Mouse (Mus musculus) C2C12 (cell line): ENCODE measurements around the gene Tnip3. TPM values are rescaled to one million over a fixed set of nuclear protein-coding genes. Genes with fewer than 3 reads are reported as not detected.

Source experiments
- H3K27me3 ChIP-seq: one replicate; pipeline ENCODE4 v1.6.1; 2011; ENCODE audit not compliant: control insufficient read depth, insufficient read depth, insufficient read length
- H3K36me3 ChIP-seq: one replicate; pipeline ENCODE4 v1.6.1; 2011; ENCODE audit not compliant: control insufficient read depth, insufficient read depth
- H3K4me3 ChIP-seq: one replicate; pipeline ENCODE4 v1.5.1; 2011; ENCODE audit warnings: mild to moderate bottlenecking, control low read depth; ENCODE audit not compliant: poor library complexity, insufficient read depth, severe bottlenecking
- H3K79me2 ChIP-seq: one replicate; pipeline ENCODE4 v1.6.1; 2011; ENCODE audit not compliant: control insufficient read depth, insufficient read depth
- H3K79me3 ChIP-seq: one replicate; pipeline ENCODE4 v1.6.1; 2011; ENCODE audit warnings: low read depth, control low read depth
- H3ac ChIP-seq: one replicate; pipeline ENCODE3; 2011; ENCODE audit warnings: low read depth; ENCODE audit not compliant: control insufficient read depth, insufficient read length
- CEBPB ChIP-seq: IDR thresholded peaks from one replicate; pipeline ENCODE4 v1.6.1; 2011; ENCODE audit warnings: low read depth, mild to moderate bottlenecking, control low read depth, moderate library complexity
- CTCF ChIP-seq: IDR thresholded peaks from one replicate; pipeline ENCODE4 v1.5.1; 2011; ENCODE audit not compliant: control insufficient read depth, insufficient read depth, insufficient read length
- FOSL1 ChIP-seq: IDR thresholded peaks from one replicate; pipeline ENCODE4 v1.8.0; 2011; ENCODE audit warnings: mild to moderate bottlenecking, low read length; ENCODE audit not compliant: poor library complexity, insufficient read depth, severe bottlenecking
- MAX ChIP-seq: IDR thresholded peaks from one replicate; pipeline ENCODE4 v1.6.1; 2011; ENCODE audit warnings: mild to moderate bottlenecking, control low read depth
- MYOD1 ChIP-seq: IDR thresholded peaks from one replicate; pipeline ENCODE4 v1.6.1; 2011; ENCODE audit warnings: low read depth; ENCODE audit not compliant: control insufficient read depth, insufficient read length
- MYOG ChIP-seq: IDR thresholded peaks from one replicate; pipeline ENCODE4 v1.6.1; 2011; ENCODE audit not compliant: control insufficient read depth, insufficient read length; ENCODE audit errors: extremely low read depth
- USF1 ChIP-seq: IDR thresholded peaks from one replicate; pipeline ENCODE4 v1.6.1; 2011; ENCODE audit warnings: low read depth, mild to moderate bottlenecking, control low read depth, moderate library complexity
- polyA plus RNA-seq: library from polyadenylated mRNA; unstranded; fragments of >200 nt; fragmentation: generic; extraction: Trizol; gene quantifications from one replicate; pipeline ENCODE4 v1.2.1, GENCODE M21; 2012; ENCODE audit warnings: missing spikeins

The Tnip3 gene
- polyA plus RNA-seq, 1 experiment, result not detected

GRCm38 (mm10) chr6:65662050-65662449 lies 136.9 kb downstream of the Tnip3 start:
- no peaks in the 10 kb centered on the region for H3K27me3 ChIP-seq
- no peaks in the 10 kb centered on the region for H3K79me2 ChIP-seq
- no peak overlapping the region for H3ac ChIP-seq
- no peak overlapping the region for H3K4me3 ChIP-seq
- H3K79me3 ChIP-seq, result no peaks in the 10 kb centered on the region
- no peaks in the 10 kb centered on the region for H3K36me3 ChIP-seq
- TF ChIP-seq USF1 (no peak), MYOD1 (no peak), MAX (no peak), CEBPB (no peak)

- Histone ChIP-seq H3K79me3 (no peaks in the 10 kb centered on the region), H3K27me3 (no peaks in the 10 kb centered on the region), H3K4me3 (no peak overlapping the region), H3K79me2 (no peaks in the 10 kb centered on the region), H3K36me3 (no peaks in the 10 kb centered on the region), H3ac (no peak overlapping the region)
- TF ChIP-seq MYOD1 (no peak), MAX (no peak), MYOG (no peak), CEBPB (no peak), FOSL1 (no peak), USF1 (no peak), CTCF (no peak)
Observed at GRCm38 (mm10) chr6:65663990-65664389, 138.9 kb downstream of the Tnip3 start.

GRCm38 (mm10) chr6:65666295-65666694 lies 141.2 kb downstream of the Tnip3 start:
- Histone ChIP-seq H3K27me3 (peaks cover 9% of the 10 kb centered on the region), H3K79me2 (no peaks in the 10 kb centered on the region), H3K4me3 (no peak overlapping the region), H3K79me3 (no peaks in the 10 kb centered on the region), H3ac (no peak overlapping the region), H3K36me3 (no peaks in the 10 kb centered on the region)
- no peak for TF ChIP-seq CTCF
- TF ChIP-seq MYOD1, result no peak
- no peak for TF ChIP-seq CEBPB
- no peak for TF ChIP-seq USF1
- no peak for TF ChIP-seq MAX
- no peak for TF ChIP-seq MYOG
- TF ChIP-seq FOSL1, result no peak

GRCm38 (mm10) chr6:65669971-65670370 lies 144.9 kb downstream of the Tnip3 start:
- no peaks in the 10 kb centered on the region for H3K36me3 ChIP-seq
- H3ac ChIP-seq, result no peak overlapping the region
- no peak for TF ChIP-seq USF1
- no peak for TF ChIP-seq CEBPB
- TF ChIP-seq MAX, result no peak
- TF ChIP-seq CTCF, result no peak
- no peak for TF ChIP-seq MYOD1
- TF ChIP-seq FOSL1, result no peak
- no peak for TF ChIP-seq MYOG
- H3K4me3 ChIP-seq, result no peak overlapping the region
- no peaks in the 10 kb centered on the region for H3K79me3 ChIP-seq
- H3K79me2 ChIP-seq, result no peaks in the 10 kb centered on the region
- H3K27me3 ChIP-seq, result peaks cover 27% of the 10 kb centered on the region

- Histone ChIP-seq H3K27me3 (peaks cover 27% of the 10 kb centered on the region), H3K36me3 (no peaks in the 10 kb centered on the region), H3K79me3 (no peaks in the 10 kb centered on the region), H3K4me3 (no peak overlapping the region), H3ac (no peak overlapping the region), H3K79me2 (no peaks in the 10 kb centered on the region)
- TF ChIP-seq USF1 (no peak), CTCF (no peak), FOSL1 (no peak), CEBPB (no peak), MAX (no peak), MYOD1 (no peak), MYOG (no peak)
Observed at GRCm38 (mm10) chr6:65670981-65671411, 145.9 kb downstream of the Tnip3 start.

GRCm38 (mm10) chr6:65671451-65671850 lies 146.3 kb downstream of the Tnip3 start, which contains the start of gene Ndnf:
Ndnf (plus strand) TSS chr6:65671590.
- no peak within 1 kb of the TSS for H3K4me3 ChIP-seq
- peaks cover 27% of the 10 kb centered on the region for H3K27me3 ChIP-seq
- no peaks in the 10 kb centered on the region for H3K79me2 ChIP-seq
- no peak within 1 kb of the TSS for H3ac ChIP-seq
- no peaks in the 10 kb centered on the region for H3K79me3 ChIP-seq
- H3K36me3 ChIP-seq, result no peaks in the 10 kb centered on the region
- TF ChIP-seq USF1 (no peak), MYOD1 (no peak), MYOG (no peak), FOSL1 (no peak), CTCF (no peak), CEBPB (no peak), MAX (no peak)
